Mouse (Mus musculus) liver, embryonic 14.5 days (tissue): ENCODE data around the gene Srcin1. TPM values are rescaled to one million over a fixed set of nuclear protein-coding genes. Genes with fewer than 3 reads are reported as not detected.

Experiments used
- ATAC-seq: fragments of 200-750 bp; cut with Nextera tagmentation; 2 replicates; pipeline ENCODE4 v1.8.0; 2017; ENCODE audit warnings: moderate number of reproducible peaks, mild to moderate bottlenecking, moderate library complexity; ENCODE audit not compliant: insufficient read depth
- DNase-seq, 3 experiments: peaks; one replicate each; pipeline ENCODE4 v3.0.0-alpha.2; 2012 to 2013; ENCODE audit warnings: low read depth in 3 of 3, low spot score in 3 of 3
- H3K27ac ChIP-seq: fragments of 300-500 bp; sonication (generic); 2 replicates; pipeline ENCODE4 v1.5.1; 2014; ENCODE audit warnings: moderate library complexity, mild to moderate bottlenecking, control low read depth, inconsistent platforms
- H3K27me3 ChIP-seq: fragments of 300-500 bp; sonication (generic); 2 replicates; pipeline ENCODE4 v1.6.1; 2014; ENCODE audit warnings: mild to moderate bottlenecking, low read length, moderate library complexity; ENCODE audit not compliant: control insufficient read depth, insufficient read depth
- H3K36me3 ChIP-seq: fragments of 300-500 bp; sonication (generic); replicated peaks from 2 replicates; pipeline ENCODE4 v1.6.1; 2014; ENCODE audit warnings: low read depth; ENCODE audit not compliant: control insufficient read depth, insufficient read depth
- H3K4me1 ChIP-seq, 2 experiments: fragments of 200-500 bp in 1 of 2; fragments of 300-500 bp in 1 of 2; sonication (generic) in 1 of 2; replicated peaks; 2 replicates each; pipeline ENCODE4 v1.6.1; 2012 to 2014; ENCODE audit warnings: antibody characterized with exemption in 1 of 2, inconsistent platforms in 1 of 2, low read length in 1 of 2; ENCODE audit not compliant: control insufficient read depth in 2 of 2, insufficient read depth in 2 of 2
- H3K4me2 ChIP-seq: fragments of 300-500 bp; sonication (generic); 2 replicates; pipeline ENCODE4 v1.6.1; 2014; ENCODE audit warnings: low read depth, mild to moderate bottlenecking, control low read depth, moderate library complexity
- H3K4me3 ChIP-seq, 2 experiments: fragments of 200-500 bp in 1 of 2; fragments of 300-500 bp in 1 of 2; sonication (generic) in 1 of 2; 2 replicates each; pipeline ENCODE4 v1.5.1; 2012 to 2014; ENCODE audit warnings: low read depth in 2 of 2, low read length in 2 of 2, mild to moderate bottlenecking in 2 of 2, control low read depth in 1 of 2, inconsistent platforms in 1 of 2, moderate library complexity in 1 of 2; ENCODE audit not compliant: insufficient read depth in 1 of 2
- H3K9ac ChIP-seq: fragments of 300-500 bp; sonication (generic); replicated peaks from 2 replicates; pipeline ENCODE4 v1.6.1; 2014; ENCODE audit warnings: mild to moderate bottlenecking, control low read depth, moderate library complexity
- H3K9me3 ChIP-seq: fragments of 300-500 bp; sonication (generic); 2 replicates; pipeline ENCODE4 v1.6.1; 2016; ENCODE audit warnings: low read length, mixed read lengths; ENCODE audit not compliant: control insufficient read depth
- CTCF ChIP-seq: IDR thresholded peaks from 2 replicates; pipeline ENCODE4 v1.5.1; 2016; ENCODE audit warnings: antibody characterized with exemption, low read depth, control low read depth
- EP300 ChIP-seq: IDR thresholded peaks from 2 replicates; pipeline ENCODE4 v1.6.1; 2016; ENCODE audit warnings: antibody characterized with exemption, low read depth
- WGBS: fragments of 180-500 bp; shearing (Covaris S2); extraction: QIAGEN DNeasy Blood & Tissue Kit; methylation state at CpG from one replicate; pipeline ENCODE4 v1.1.7; 2014; ENCODE audit not compliant: insufficient replicate concordance; 5-methylcytosine and 5-hydroxymethylcytosine counted together
- polyA plus RNA-seq, 2 experiments: library from polyadenylated mRNA; depleted of rRNA in 1 of 2; stranded (reverse) in 1 of 2; unstranded in 1 of 2; fragments of >200 nt; fragmentation: Nextera tagmentation in 1 of 2; extraction: Ambion mirVana in 1 of 2; gene quantifications; 2 replicates each; pipeline versions ENCODE4 v1.2.1 to v1.2.3; 2012 to 2014

Srcin1 gene
- polyA plus RNA-seq, 2 experiments, result 0.04 TPM; not detected in 1

DNA sequence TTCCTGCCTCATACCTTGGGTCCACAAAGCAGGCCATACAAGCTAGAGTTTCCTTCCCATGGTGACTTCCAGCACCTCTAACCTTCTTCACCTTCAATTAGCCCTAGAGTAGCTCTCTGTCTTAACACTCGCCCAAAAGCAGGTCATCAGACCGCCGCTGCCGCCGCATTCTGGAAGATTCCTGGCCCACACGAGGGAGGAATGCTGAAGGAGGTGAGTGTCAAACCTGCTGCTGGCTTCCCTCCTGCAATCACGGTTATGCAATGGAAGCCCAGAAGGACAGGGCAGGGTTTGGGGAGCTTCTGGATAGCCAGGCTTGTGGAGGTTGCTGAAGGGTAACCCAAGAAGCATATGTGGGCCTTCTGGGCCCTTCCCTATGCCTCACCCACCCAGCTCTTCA lies 8.5 kb upstream of the Srcin1 start:
- no peak for DNase-seq
- Histone ChIP-seq H3K4me1 (peaks cover 0 to 3% of the 10 kb centered on the region in 2 experiments; a peak in 1 of 4 replicates), H3K36me3 (no peaks in the 10 kb centered on the region), H3K27ac (no peak overlapping the region), H3K27me3 (no peaks in the 10 kb centered on the region), H3K4me2 (no peak overlapping the region), H3K9ac (no peak overlapping the region), H3K4me3 (no peak overlapping the region), H3K9me3 (no peaks in the 10 kb centered on the region)
- no peak for TF ChIP-seq EP300
- TF ChIP-seq CTCF, result no peak
- WGBS, result 69% methylated on average over 7 of the region's 7 CpGs
- ATAC-seq, result no peak

GRCm38 (mm10) chr11:97579088-97579857 lies 3.3 kb upstream of the Srcin1 start:
- Histone ChIP-seq H3K27me3 (peaks cover 22% of the 10 kb centered on the region), H3K36me3 (no peaks in the 10 kb centered on the region), H3K9me3 (no peaks in the 10 kb centered on the region), H3K4me2 (no peak overlapping the region), H3K27ac (no peak overlapping the region), H3K4me1 (no peaks in the 10 kb centered on the region), H3K4me3 (no peak overlapping the region), H3K9ac (no peak overlapping the region)
- TF ChIP-seq CTCF (no peak), EP300 (no peak)
- no peak for DNase-seq
- ATAC-seq, result no peak
- WGBS, result 21% methylated on average over 10 of the region's 10 CpGs

DNA sequence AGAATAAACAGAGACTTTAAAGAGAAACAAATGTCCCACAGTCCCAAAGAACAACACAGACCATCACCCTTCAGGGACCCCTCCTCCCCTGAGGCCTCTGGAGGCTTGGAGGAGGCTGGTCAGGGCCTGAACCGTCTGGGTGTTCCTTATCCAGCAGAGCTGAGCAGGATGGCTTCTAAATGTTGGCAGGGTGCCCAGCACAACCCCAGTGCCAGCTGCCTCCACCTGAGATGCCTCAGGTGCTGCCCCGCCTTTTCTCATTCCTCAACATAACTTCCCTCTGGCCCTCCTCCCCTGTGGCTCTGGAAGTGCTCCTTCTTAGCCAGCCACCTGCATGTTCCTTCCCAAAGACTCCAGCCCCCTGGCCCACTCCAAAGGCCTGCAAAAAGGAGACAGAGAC lies 2.3 kb upstream of the Srcin1 start:
- H3K4me2 ChIP-seq, result no peak overlapping the region
- no peak overlapping the region for H3K4me3 ChIP-seq
- ATAC-seq, result no peak
- no peaks in the 10 kb centered on the region for H3K36me3 ChIP-seq
- H3K27ac ChIP-seq, result no peak overlapping the region
- H3K27me3 ChIP-seq, result peaks cover 32% of the 10 kb centered on the region
- DNase-seq, result no peak
- H3K9me3 ChIP-seq, result no peaks in the 10 kb centered on the region
- 38% methylated on average over 2 of the region's 2 CpGs for WGBS
- no peaks in the 10 kb centered on the region for H3K4me1 ChIP-seq
- H3K9ac ChIP-seq, result no peak overlapping the region
- TF ChIP-seq EP300 (no peak), CTCF (no peak)

- H3K36me3 ChIP-seq, result no peaks in the 10 kb centered on the region
- DNase-seq, result peak; percentile 20 to 33 (median 20)
- under 1% methylated on average over 15 of the region's 18 CpGs for WGBS
- H3K4me2 ChIP-seq, result peak overlapping the region; percentile 65
- no peaks in the 10 kb centered on the region for H3K4me1 ChIP-seq
- peak overlapping the region; percentile 23 to 54; a peak in 3 of 4 replicates for H3K4me3 ChIP-seq
- no peaks in the 10 kb centered on the region for H3K9me3 ChIP-seq
- TF ChIP-seq EP300 (no peak), CTCF (peak; percentile 94)
- no peak overlapping the region for H3K27ac ChIP-seq
- ATAC-seq, result no peak
- no peak overlapping the region for H3K9ac ChIP-seq
- H3K27me3 ChIP-seq, result peaks cover 53% of the 10 kb centered on the region
Measured at GRCm38 (mm10) chr11:97575638-97576037, 348 bp downstream of the Srcin1 start.

GRCm38 (mm10) chr11:97575075-97575474 lies 911 bp downstream of the Srcin1 start:
- Histone ChIP-seq H3K36me3 (no peaks in the 10 kb centered on the region), H3K4me2 (peak overlapping the region; percentile 65), H3K4me1 (no peaks in the 10 kb centered on the region), H3K4me3 (peak overlapping the region; percentile 26 to 54; a peak in 3 of 4 replicates), H3K9me3 (no peaks in the 10 kb centered on the region), H3K9ac (no peak overlapping the region), H3K27me3 (peaks cover 59% of the 10 kb centered on the region), H3K27ac (no peak overlapping the region)
- TF ChIP-seq EP300, result no peak
- TF ChIP-seq CTCF, result no peak
- 1% methylated on average over 56 of the region's 62 CpGs for WGBS
- ATAC-seq (no peak), DNase-seq (no peak)
